Mouse (Mus musculus) kidney, embryonic 14.5 days (tissue): ENCODE measurements around the gene Ncln. TPM values are rescaled to one million over a fixed set of nuclear protein-coding genes. Genes with fewer than 3 reads are reported as not detected.
"Not testable (repeated sequence)": the region's sequence is repeated elsewhere in the genome, so short reads cannot be mapped to it uniquely, and the experiment has no call there.

ENCODE experiments used
- ATAC-seq: fragments of 200-750 bp; cut with Nextera tagmentation; 2 replicates; pipeline ENCODE4 v1.8.0; 2017; ENCODE audit warnings: moderate number of reproducible peaks, mild to moderate bottlenecking, moderate TSS enrichment, moderate library complexity; ENCODE audit not compliant: low FRiP score, low TSS enrichment
- H3K27ac ChIP-seq: fragments of 300-500 bp; sonication (generic); 2 replicates; pipeline ENCODE4 v1.5.1; 2014; ENCODE audit warnings: low read depth, mild to moderate bottlenecking, low read length, moderate library complexity, mixed read lengths
- H3K27me3 ChIP-seq: fragments of 300-500 bp; sonication (generic); 2 replicates; pipeline ENCODE4 v1.6.1; 2014; ENCODE audit warnings: mild to moderate bottlenecking, low read length; ENCODE audit not compliant: control insufficient read depth, insufficient read depth
- H3K36me3 ChIP-seq: fragments of 300-500 bp; sonication (generic); 2 replicates; pipeline ENCODE4 v1.6.1; 2014; ENCODE audit warnings: low read length, mixed read lengths; ENCODE audit not compliant: control insufficient read depth, insufficient read depth
- H3K4me1 ChIP-seq: fragments of 300-500 bp; sonication (generic); 2 replicates; pipeline ENCODE4 v1.6.1; 2014; ENCODE audit warnings: low read length, mixed read lengths; ENCODE audit not compliant: control insufficient read depth, insufficient read depth
- H3K4me2 ChIP-seq: fragments of 300-500 bp; sonication (generic); replicated peaks from 2 replicates; pipeline ENCODE4 v1.6.1; 2014; ENCODE audit warnings: low read depth, mild to moderate bottlenecking, low read length
- H3K4me3 ChIP-seq: fragments of 300-500 bp; sonication (generic); 2 replicates; pipeline ENCODE4 v1.5.1; 2014; ENCODE audit warnings: mild to moderate bottlenecking, low read length
- H3K9ac ChIP-seq: fragments of 300-500 bp; sonication (generic); 2 replicates; pipeline ENCODE4 v1.6.1; 2014; ENCODE audit warnings: low read depth, mild to moderate bottlenecking, low read length, moderate library complexity
- H3K9me3 ChIP-seq: fragments of 300-500 bp; sonication (generic); 2 replicates; pipeline ENCODE4 v1.6.1; 2016; ENCODE audit warnings: low read length; ENCODE audit not compliant: control insufficient read depth
- WGBS: fragments of 180-500 bp; shearing (Covaris S2); extraction: QIAGEN DNeasy Blood & Tissue Kit; methylation state at CpG from one replicate; pipeline ENCODE4 v1.1.7; 2014; 5-methylcytosine and 5-hydroxymethylcytosine counted together
- polyA plus RNA-seq: library from polyadenylated mRNA; unstranded; fragments of >200 nt; fragmentation: Nextera tagmentation; extraction: Ambion mirVana; gene quantifications from 2 replicates; pipeline ENCODE4 v1.2.1, GENCODE M21; 2014

Gene Ncln
- polyA plus RNA-seq, 1 experiment from 2014 or later: 76.6 TPM

DNA sequence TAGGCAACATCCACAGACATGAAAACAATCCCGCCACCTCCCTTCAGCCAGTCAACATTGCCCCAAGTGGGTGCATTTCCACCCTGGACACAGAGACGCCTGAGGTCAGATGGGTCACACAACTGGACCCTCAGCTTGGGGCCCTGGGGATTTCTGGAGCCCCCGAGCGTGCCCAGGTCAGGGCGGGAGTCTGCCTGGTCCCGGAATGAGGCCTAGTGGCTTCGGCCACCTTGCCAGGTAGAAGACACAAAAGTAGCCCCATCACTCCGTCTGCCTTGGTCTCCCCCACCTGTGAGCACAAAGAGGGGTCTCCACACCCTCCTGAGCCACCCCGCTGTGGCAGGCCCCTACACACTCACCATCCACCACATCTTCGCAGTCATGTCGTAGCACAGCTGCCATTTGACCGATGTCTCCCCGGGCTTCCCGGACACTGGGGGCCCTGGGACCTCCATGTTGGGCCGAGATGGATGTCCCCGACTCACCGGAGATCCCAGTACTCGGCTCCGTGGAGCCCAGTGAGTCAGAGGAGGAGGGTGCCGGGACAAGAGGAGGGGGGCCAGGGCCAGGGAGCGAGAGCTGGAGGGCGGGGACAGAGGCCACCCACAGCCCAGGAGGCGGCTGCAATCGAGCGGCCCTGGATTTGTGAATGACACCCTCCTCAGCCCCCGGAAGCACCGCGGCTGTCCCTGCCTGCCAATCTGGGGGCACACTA, 40.9 kb downstream of the Ncln start, which contains the start of gene Nfic:
Nfic (minus strand) TSS at position 455 of the 715 bp plus-strand sequence.
- H3K36me3 ChIP-seq: no peaks in the 10 kb centered on the region
- ATAC-seq: no peak
- H3K27me3 ChIP-seq: peaks cover 90% of the 10 kb centered on the region
- H3K9me3 ChIP-seq: no peaks in the 10 kb centered on the region
- H3K4me3 ChIP-seq: no peak within 1 kb of the TSS
- 61% methylated on average over 28 of the region's 28 CpGs for WGBS
- H3K4me2 ChIP-seq: no peak within 1 kb of the TSS
- H3K9ac ChIP-seq: no peak within 1 kb of the TSS
- no peak within 1 kb of the TSS for H3K27ac ChIP-seq
- no peaks in the 10 kb centered on the region for H3K4me1 ChIP-seq

DNA sequence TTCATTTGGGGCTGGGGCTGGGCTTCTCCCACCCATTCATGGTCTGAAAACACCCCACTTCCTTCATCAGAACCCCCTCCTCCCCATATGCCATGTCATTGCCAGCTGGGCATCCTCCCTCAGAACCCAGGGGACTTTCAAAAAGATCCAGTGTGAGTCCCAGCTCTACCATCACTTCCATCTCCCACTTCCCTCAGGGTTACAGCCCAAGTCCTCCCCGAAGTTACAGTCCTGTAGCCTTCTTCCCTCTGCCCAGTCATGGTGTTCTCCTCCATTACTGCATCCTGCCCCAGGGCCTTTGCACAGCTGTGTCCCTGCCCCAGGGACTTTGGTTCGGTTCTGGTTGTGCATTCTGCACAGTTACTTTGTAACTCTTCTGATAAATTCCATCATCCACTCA, 42.1 kb downstream of the Ncln start:
- H3K4me3 ChIP-seq: no peak overlapping the region
- no peak for ATAC-seq
- peaks cover 83% of the 10 kb centered on the region for H3K27me3 ChIP-seq

DNA sequence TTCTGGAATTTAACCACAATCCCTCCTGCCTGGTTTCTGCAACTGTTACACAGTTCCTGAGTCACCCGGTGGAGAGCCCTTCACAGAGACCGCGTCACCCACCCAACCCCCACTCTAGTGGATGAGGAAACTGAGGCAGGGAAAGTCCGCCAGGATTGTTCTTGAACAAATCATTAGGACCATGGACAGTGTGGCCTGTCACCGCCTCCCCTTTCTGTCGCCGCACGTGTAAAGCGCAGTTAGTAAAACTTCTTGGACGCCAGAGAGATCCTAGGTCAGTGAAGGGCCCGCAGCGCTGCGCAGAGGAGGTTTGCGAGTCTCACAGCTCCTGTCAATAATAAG, 43.3 kb downstream of the Ncln start:
- Histone ChIP-seq H3K27me3 (peaks cover 78% of the 10 kb centered on the region), H3K4me2 (no peak overlapping the region), H3K9me3 (no peaks in the 10 kb centered on the region), H3K36me3 (no peaks in the 10 kb centered on the region), H3K9ac (no peak overlapping the region), H3K4me1 (no peaks in the 10 kb centered on the region), H3K27ac (no peak overlapping the region), H3K4me3 (no peak overlapping the region)
- ATAC-seq: no peak
- 3% methylated on average over 14 of the region's 14 CpGs for WGBS

More for the DNA sequence above, 42.1 kb downstream of the Ncln start:
- no peak overlapping the region for H3K27ac ChIP-seq
- no peaks in the 10 kb centered on the region for H3K9me3 ChIP-seq
- H3K4me1 ChIP-seq: no peaks in the 10 kb centered on the region
- H3K36me3 ChIP-seq: no peaks in the 10 kb centered on the region
- 83% methylated on average over 2 of the region's 2 CpGs for WGBS
- H3K4me2 ChIP-seq: no peak overlapping the region
- H3K9ac ChIP-seq: no peak overlapping the region

DNA sequence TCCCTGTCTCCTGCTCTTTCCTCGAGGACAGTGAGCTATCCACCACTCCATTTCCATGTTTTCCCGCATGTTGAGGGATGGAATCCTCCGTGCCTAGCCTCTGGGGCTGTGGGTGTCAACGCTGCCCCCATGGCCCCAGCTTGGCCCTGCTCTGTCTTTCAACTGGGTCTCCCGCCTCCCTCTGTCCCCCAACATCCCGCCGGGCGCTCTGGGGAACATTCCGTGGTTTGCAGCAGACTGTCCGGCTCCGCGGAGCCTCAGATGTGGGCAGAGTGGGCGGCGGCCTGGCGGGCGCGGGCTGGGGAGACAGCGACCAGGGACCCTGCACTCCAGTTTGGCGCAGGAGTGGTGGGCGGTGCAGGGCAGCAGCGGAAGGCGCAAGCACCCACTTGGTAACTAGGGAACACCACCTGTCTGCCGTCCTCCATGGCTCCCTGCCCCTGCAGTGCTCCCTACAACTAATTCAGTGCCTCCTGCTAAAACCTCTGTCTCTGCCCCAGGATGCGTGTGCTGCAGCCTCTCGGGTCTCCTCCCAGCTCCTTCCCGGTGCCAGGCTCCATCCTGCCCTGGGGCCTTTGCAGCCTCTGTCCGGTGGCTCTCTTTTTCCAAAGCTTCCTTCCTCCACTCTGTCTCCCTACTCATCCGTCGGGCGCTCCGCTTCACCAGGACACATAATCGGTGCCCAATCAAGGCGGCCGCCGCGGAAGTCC, 43.8 kb downstream of the Ncln start:
- Histone ChIP-seq H3K9ac (peak overlapping the region; percentile 18; the same call in 1 of the 2 replicates), H3K9me3 (no peaks in the 10 kb centered on the region), H3K36me3 (no peaks in the 10 kb centered on the region), H3K4me3 (no peak overlapping the region), H3K4me2 (no peak overlapping the region), H3K27me3 (peaks cover 73% of the 10 kb centered on the region), H3K4me1 (no peaks in the 10 kb centered on the region), H3K27ac (no peak overlapping the region)
- no peak for ATAC-seq
- 10% methylated on average over 36 of the region's 36 CpGs for WGBS

DNA sequence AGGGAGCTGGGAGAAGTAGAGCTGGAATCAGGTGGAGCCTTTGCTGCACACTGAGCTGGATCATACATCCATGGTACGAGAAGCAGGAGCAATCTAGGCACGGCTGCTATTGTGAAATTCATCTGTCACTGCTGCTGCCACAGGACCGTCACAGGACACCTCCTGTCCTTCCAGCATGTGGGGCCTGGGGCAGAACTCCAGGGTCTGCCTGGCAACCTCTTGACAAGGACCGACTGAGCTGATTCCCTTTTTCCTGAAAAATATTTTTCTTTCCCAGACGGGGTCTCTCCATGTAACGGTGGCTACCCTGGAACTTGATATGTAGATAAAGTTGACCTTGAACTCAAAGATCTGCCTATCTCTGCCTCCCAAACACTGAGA, 44.8 kb downstream of the Ncln start:
- H3K27me3 ChIP-seq: peaks cover 62% of the 10 kb centered on the region
- H3K9ac ChIP-seq: no peak overlapping the region
- H3K27ac ChIP-seq: no peak overlapping the region
- no peaks in the 10 kb centered on the region for H3K4me1 ChIP-seq
- H3K4me2 ChIP-seq: no peak overlapping the region
- ATAC-seq: no peak
- 41% methylated on average over 6 of the region's 6 CpGs for WGBS
- no peaks in the 10 kb centered on the region for H3K36me3 ChIP-seq
- no peak overlapping the region for H3K4me3 ChIP-seq
- no peaks in the 10 kb centered on the region for H3K9me3 ChIP-seq

DNA sequence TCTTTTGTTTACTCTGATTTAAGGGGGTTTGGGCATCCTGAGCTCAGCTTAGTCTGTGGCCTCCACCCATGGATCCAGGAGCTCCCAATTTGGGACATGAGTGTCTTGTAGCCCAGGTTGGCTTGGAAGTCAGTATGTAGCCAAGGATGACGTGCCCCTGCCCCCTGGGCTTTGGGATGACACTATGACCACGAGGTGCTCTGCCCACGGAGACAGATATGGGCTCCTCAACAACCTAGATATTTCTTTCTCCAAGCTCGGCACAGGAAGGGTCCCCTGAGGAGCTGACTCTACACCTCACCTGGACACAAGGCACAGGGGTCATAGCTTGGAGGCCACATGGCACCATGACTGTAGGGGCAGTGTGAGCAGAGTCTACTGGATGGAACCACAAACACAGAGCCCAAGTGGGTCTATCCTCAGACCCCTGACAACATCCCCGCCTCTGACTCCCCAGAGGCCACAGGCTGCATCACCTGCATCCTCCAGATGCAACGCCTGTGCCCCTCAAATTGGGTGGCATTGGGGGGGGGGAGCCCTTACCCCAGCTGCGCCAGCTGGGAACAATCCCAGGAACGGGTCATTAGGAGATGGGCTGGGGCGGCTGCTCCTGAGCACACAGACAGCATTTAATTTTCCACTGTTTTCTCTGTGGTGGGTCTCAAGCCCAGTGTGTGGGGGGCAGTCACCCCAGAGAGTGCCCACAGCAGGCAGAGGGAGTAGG, 45.4 kb downstream of the Ncln start:
- no peak overlapping the region for H3K27ac ChIP-seq
- no peaks in the 10 kb centered on the region for H3K4me1 ChIP-seq
- H3K9ac ChIP-seq: no peak overlapping the region
- no peaks in the 10 kb centered on the region for H3K9me3 ChIP-seq
- no peak for ATAC-seq
- no peak overlapping the region for H3K4me2 ChIP-seq
- no peak overlapping the region for H3K4me3 ChIP-seq
- WGBS: 62% methylated on average over 9 of the region's 9 CpGs
- peaks cover 58% of the 10 kb centered on the region for H3K27me3 ChIP-seq
- no peaks in the 10 kb centered on the region for H3K36me3 ChIP-seq

DNA sequence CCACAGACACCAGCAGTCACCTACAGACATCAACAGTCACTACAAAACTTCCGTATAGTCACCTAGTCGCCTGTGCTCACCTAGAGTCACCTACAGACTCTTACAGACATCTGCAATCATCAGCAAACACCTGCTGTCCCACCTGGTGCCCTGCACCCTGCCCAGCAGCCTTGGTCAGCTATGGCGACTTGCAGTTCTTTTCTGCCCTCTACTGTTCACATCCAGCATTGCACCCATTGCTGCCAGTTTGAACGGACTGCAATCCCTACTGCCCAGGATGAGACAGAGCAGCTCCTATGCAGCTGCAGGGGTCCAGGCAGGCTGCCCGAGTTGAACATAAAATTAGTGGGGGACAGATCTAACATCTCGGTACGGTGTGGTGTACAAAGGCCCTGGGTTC, 46.1 kb downstream of the Ncln start:
- H3K27ac ChIP-seq: no peak overlapping the region
- no peak overlapping the region for H3K4me2 ChIP-seq
- H3K9ac ChIP-seq: no peak overlapping the region
- peaks cover 51% of the 10 kb centered on the region for H3K27me3 ChIP-seq
- no peak overlapping the region for H3K4me3 ChIP-seq
- 1% methylated on average over 7 of the region's 7 CpGs for WGBS
- peak; percentile 64 for ATAC-seq
- no peaks in the 10 kb centered on the region for H3K4me1 ChIP-seq
- no peaks in the 10 kb centered on the region for H3K36me3 ChIP-seq
- H3K9me3 ChIP-seq: no peaks in the 10 kb centered on the region

DNA sequence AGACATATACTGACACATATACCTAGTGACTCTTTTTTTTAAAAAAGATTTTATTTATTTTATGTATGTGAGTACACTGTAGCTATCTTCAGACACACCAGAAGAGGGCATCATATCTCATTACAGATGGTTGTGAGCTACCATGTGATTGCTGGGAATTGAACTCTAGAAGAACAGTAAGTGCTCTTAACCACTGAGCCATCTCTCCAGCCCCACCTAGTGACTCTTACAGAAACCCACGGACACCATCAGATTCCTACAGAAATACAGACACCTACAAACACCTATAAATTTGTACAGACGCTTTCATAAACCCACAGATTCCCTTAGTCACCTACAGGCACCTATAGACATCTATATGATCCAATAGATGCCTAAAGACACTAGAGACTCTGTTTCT, 50.7 kb downstream of the Ncln start:
- not testable (repeated sequence) for ATAC-seq, H3K36me3 ChIP-seq, H3K4me1 ChIP-seq, H3K27me3 ChIP-seq, H3K27ac ChIP-seq, H3K4me3 ChIP-seq, H3K9ac ChIP-seq, H3K4me2 ChIP-seq, H3K9me3 ChIP-seq
- WGBS: 35% methylated on average over 2 of the region's 2 CpGs

DNA sequence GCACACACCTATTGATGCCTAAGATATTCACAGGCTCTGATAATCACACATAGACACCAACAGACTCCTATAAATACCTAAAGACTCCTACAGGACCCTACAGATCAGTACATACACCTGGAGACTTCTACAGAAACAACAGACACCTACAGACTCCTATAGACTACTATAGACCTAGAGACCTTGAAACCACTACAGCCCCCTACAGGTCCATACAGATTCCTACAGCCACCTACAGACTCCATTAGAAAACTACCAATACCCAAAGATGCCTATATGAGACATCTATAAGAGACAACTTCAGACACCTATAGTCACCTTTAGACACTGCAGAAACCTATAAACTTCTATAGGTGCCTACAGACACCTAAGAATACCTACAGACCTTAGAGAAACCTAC, 55.2 kb downstream of the Ncln start:
- no peak for ATAC-seq
- Histone ChIP-seq H3K36me3 (no peaks in the 10 kb centered on the region), H3K4me1 (no peaks in the 10 kb centered on the region), H3K9ac (no peak overlapping the region), H3K4me3 (no peak overlapping the region), H3K27me3 (no peaks in the 10 kb centered on the region), H3K27ac (no peak overlapping the region), H3K4me2 (no peak overlapping the region), H3K9me3 (no peaks in the 10 kb centered on the region)
